Comparison of ENCODE assay signal across 9 mouse cellular contexts in genomic region chr11:119042466-119043272, GRCm38 (mm10). TPM values are rescaled to one million over a fixed set of nuclear protein-coding genes. Genes with fewer than 3 reads are reported as not detected.
A peak's percentile ranks its signal among the peaks of the same experiment; 100 is the strongest.
DNase-seq lines count a peak whose midpoint lies in the region; ATAC-seq and TF ChIP-seq lines count a peak whose summit lies in the region.
"Had no signal": no experiment of that assay in that cellular context is flagged by ENCODE, and none has a peak within 500 bp of the region (broad histone marks: within the 10 kb centered on the region; RNA-seq: fewer than 3 reads in every experiment).

No protein-coding gene starts in this region.

- H3K4me3 ChIP-seq in lung, embryonic 14.5 days (ENCODE audit: low read depth, low read length): peak overlapping the region; percentile 78; the same call in 1 of the 2 replicates
- no peak overlapping the region for H3K4me3 ChIP-seq in lung, adult 2 months (replicated peaks; ENCODE audit: extremely low read depth, low read depth, low read length)
- H3K4me3 ChIP-seq in forebrain, embryonic 14.5 days (ENCODE audit: low read depth, low read length): no peak overlapping the region

- ATAC-seq in lung, embryonic 14.5 days (ENCODE audit: insufficient read depth): no peak
- no peak for ATAC-seq in forebrain, embryonic 14.5 days

- no peaks in the 10 kb centered on the region for H3K9me3 ChIP-seq in lung, embryonic 14.5 days (ENCODE audit: low read depth, low read length)
- no peaks in the 10 kb centered on the region for H3K9me3 ChIP-seq in forebrain, embryonic 14.5 days (replicated peaks; ENCODE audit: control insufficient read depth, low read length)

- DNase-seq in cerebellum, adult 9-11 months: peak; percentile 57
- DNase-seq in cerebellum, adult 8-10 months: no peak
- peak; percentile 58 for DNase-seq in lung, embryonic 14.5 days
- no peak for DNase-seq in lung, adult 2 months
- DNase-seq in forebrain, embryonic 14.5 days (ENCODE audit: low spot score): no peak
- DNase-seq in naive thymus-derived CD4-positive, alpha-beta T cell, adult 2 months (ENCODE audit: low read depth): peak; percentile 52
- no peak for DNase-seq in ovary, postnatal 36 days (ENCODE audit: low spot score)
- no peak for DNase-seq in layer of hippocampus, adult 11-12 months (ENCODE audit: low spot score)

- H3K4me1 ChIP-seq in lung, embryonic 14.5 days (ENCODE audit: insufficient read depth): peaks cover 31% of the 10 kb centered on the region
- peaks cover 23% of the 10 kb centered on the region for H3K4me1 ChIP-seq in lung, adult 2 months (ENCODE audit: control insufficient read depth, insufficient read depth, low read length)
- H3K4me1 ChIP-seq in forebrain, embryonic 14.5 days (ENCODE audit: control insufficient read depth, insufficient read depth, low read length): peaks cover 37% of the 10 kb centered on the region

- H3K27me3 ChIP-seq in lung, embryonic 14.5 days (ENCODE audit: insufficient read depth, low read length): peaks cover 82% of the 10 kb centered on the region
- peaks cover 69% of the 10 kb centered on the region for H3K27me3 ChIP-seq in forebrain, embryonic 14.5 days (replicated peaks; ENCODE audit: control insufficient read depth, insufficient read depth, low read length)

- H3K27ac ChIP-seq in lung, embryonic 14.5 days (ENCODE audit: low read depth): no peak overlapping the region
- no peak overlapping the region for H3K27ac ChIP-seq in forebrain, embryonic 14.5 days (ENCODE audit: low read depth, low read length)

- H3K36me3 ChIP-seq in lung, embryonic 14.5 days (ENCODE audit: insufficient read depth): peaks cover 9% of the 10 kb centered on the region; the same call in 1 of the 2 replicates
- H3K36me3 ChIP-seq in forebrain, embryonic 14.5 days (ENCODE audit: control insufficient read depth, insufficient read depth, low read length): peaks cover 8% of the 10 kb centered on the region

- no peak for TF ChIP-seq CTCF in lung, embryonic 14.5 days (IDR thresholded peaks at IDR 0.05; ENCODE audit: low read depth)
- no peak for TF ChIP-seq CTCF in lung, adult 2 months (IDR thresholded peaks at IDR 0.05; ENCODE audit: insufficient read depth, low read length)

- H3K4me2 ChIP-seq in lung, embryonic 14.5 days: peak overlapping the region; percentile 100; the same call in 1 of the 2 replicates
- H3K4me2 ChIP-seq in forebrain, embryonic 14.5 days (ENCODE audit: low read length): peak overlapping the region; percentile 94

- no peak overlapping the region for H3K9ac ChIP-seq in lung, embryonic 14.5 days
- H3K9ac ChIP-seq in forebrain, embryonic 14.5 days (ENCODE audit: low read length): no peak overlapping the region

- TF ChIP-seq POLR2A in lung, adult 2 months (IDR thresholded peaks at IDR 0.05; ENCODE audit: borderline replicate concordance, extremely low read depth, low read depth, low read length): no peak

- WGBS in lung, embryonic 14.5 days: 1% methylated on average over 52 of the region's 52 CpGs
- WGBS in lung, adult 2 months: 7% methylated on average over 52 of the region's 52 CpGs
- WGBS in forebrain, embryonic 14.5 days: under 1% methylated on average over 52 of the region's 52 CpGs

RNA-seq across cellular contexts. Expression of gene Cbx8, which starts 1.9 kb away (rescaled TPM):
- polyA plus RNA-seq in lung, embryonic 14.5 days (2014; fragmentation: Nextera tagmentation; extraction: Ambion mirVana): 8.5 and 8.8 TPM in 2 replicates
- polyA plus RNA-seq in lung, adult 2 months (2012; rRNA removed): 3.8 and 3.9 TPM in 2 replicates
- polyA plus RNA-seq in forebrain, embryonic 14.5 days (2014; fragmentation: Nextera tagmentation; extraction: Ambion mirVana): 12.8 and 15.0 TPM in 2 replicates

RNA-seq across cellular contexts. Expression of gene Cbx2, which starts 19.9 kb away (rescaled TPM):
- 35.6 and 43.4 TPM in 2 replicates for polyA plus RNA-seq in lung, embryonic 14.5 days (2014; fragmentation: Nextera tagmentation; extraction: Ambion mirVana)
- 2.9 and 4.4 TPM in 2 replicates for polyA plus RNA-seq in lung, adult 2 months (2012; rRNA removed)
- 19.2 and 22.1 TPM in 2 replicates for polyA plus RNA-seq in forebrain, embryonic 14.5 days (2014; fragmentation: Nextera tagmentation; extraction: Ambion mirVana)

RNA-seq across cellular contexts. Expression of gene Cbx4, which starts 43.4 kb away (rescaled TPM):
- polyA plus RNA-seq in lung, embryonic 14.5 days (2014; fragmentation: Nextera tagmentation; extraction: Ambion mirVana): 13.1 and 13.8 TPM in 2 replicates
- 16.2 and 16.8 TPM in 2 replicates for polyA plus RNA-seq in lung, adult 2 months (2012; rRNA removed)
- polyA plus RNA-seq in forebrain, embryonic 14.5 days (2014; fragmentation: Nextera tagmentation; extraction: Ambion mirVana): 9.3 and 14.5 TPM in 2 replicates

RNA-seq across cellular contexts. Expression of gene Enpp7, which starts 54.7 kb away (rescaled TPM):
- polyA plus RNA-seq in lung, embryonic 14.5 days (2014; fragmentation: Nextera tagmentation; extraction: Ambion mirVana): not detected in 2 replicates
- 0.13 TPM in 1 of 2 replicates, not detected in the other for polyA plus RNA-seq in lung, adult 2 months (2012; rRNA removed)
- polyA plus RNA-seq in forebrain, embryonic 14.5 days (2014; fragmentation: Nextera tagmentation; extraction: Ambion mirVana): not detected in 2 replicates
- polyA plus RNA-seq: myocyte had no signal

Comparison
In these comparisons a context has a peak if more than half of its experiments do, and no peak if none do; other contexts are left out.
1. DNase-seq: peak in cerebellum, adult 9-11 months (single experiment), lung, embryonic 14.5 days (single experiment) and naive thymus-derived CD4-positive, alpha-beta T cell, adult 2 months (single experiment); none in cerebellum, adult 8-10 months (single experiment), lung, adult 2 months (single experiment), forebrain, embryonic 14.5 days (single experiment), ovary, postnatal 36 days (single experiment) and layer of hippocampus, adult 11-12 months (single experiment).